Mouse (Mus musculus) hindbrain, embryonic 13.5 days (tissue): ENCODE measurements around the gene Disp2. TPM values are rescaled to one million over a fixed set of nuclear protein-coding genes. Genes with fewer than 3 reads are reported as not detected.

Experiments used
- ATAC-seq: fragments of 200-750 bp; cut with Nextera tagmentation; 2 replicates; pipeline ENCODE4 v1.8.0; 2017; ENCODE audit warnings: moderate TSS enrichment; ENCODE audit not compliant: low FRiP score
- H3K27ac ChIP-seq: fragments of 300-500 bp; sonication (generic); 2 replicates; pipeline ENCODE4 v1.5.1; 2015; ENCODE audit warnings: inconsistent platforms, mild to moderate bottlenecking, moderate library complexity
- H3K27me3 ChIP-seq: fragments of 300-500 bp; sonication (generic); 2 replicates; pipeline ENCODE4 v1.6.1; 2015; ENCODE audit warnings: mild to moderate bottlenecking, inconsistent platforms
- H3K36me3 ChIP-seq: fragments of 300-500 bp; sonication (generic); 2 replicates; pipeline ENCODE4 v1.6.1; 2015; ENCODE audit warnings: mild to moderate bottlenecking, inconsistent platforms
- H3K4me1 ChIP-seq: fragments of 300-500 bp; sonication (generic); replicated peaks from 2 replicates; pipeline ENCODE4 v1.6.1; 2015; ENCODE audit warnings: inconsistent platforms
- H3K4me2 ChIP-seq: fragments of 300-500 bp; sonication (generic); 2 replicates; pipeline ENCODE4 v1.6.1; 2015; ENCODE audit warnings: inconsistent platforms, mild to moderate bottlenecking, moderate library complexity
- H3K4me3 ChIP-seq: fragments of 300-500 bp; sonication (generic); 2 replicates; pipeline ENCODE4 v1.5.1; 2015; ENCODE audit warnings: mild to moderate bottlenecking, inconsistent platforms
- H3K9ac ChIP-seq: fragments of 300-500 bp; sonication (generic); 2 replicates; pipeline ENCODE4 v1.6.1; 2015; ENCODE audit warnings: mild to moderate bottlenecking, inconsistent platforms
- H3K9me3 ChIP-seq: fragments of 300-500 bp; sonication (generic); 2 replicates; pipeline ENCODE4 v1.6.1; 2016; ENCODE audit warnings: inconsistent platforms
- WGBS: fragments of 180-500 bp; shearing (Covaris S2); methylation state at CpG from one replicate; pipeline ENCODE4 v1.1.7; 2015; 5-methylcytosine and 5-hydroxymethylcytosine counted together
- polyA plus RNA-seq: library from polyadenylated mRNA; unstranded; fragments of >200 nt; fragmentation: Nextera tagmentation; extraction: Ambion mirVana; gene quantifications from 2 replicates; pipeline ENCODE4 v1.2.1, GENCODE M21; 2015

Gene Disp2
- 37.3 and 41.5 TPM in 2 replicates for polyA plus RNA-seq

DNA sequence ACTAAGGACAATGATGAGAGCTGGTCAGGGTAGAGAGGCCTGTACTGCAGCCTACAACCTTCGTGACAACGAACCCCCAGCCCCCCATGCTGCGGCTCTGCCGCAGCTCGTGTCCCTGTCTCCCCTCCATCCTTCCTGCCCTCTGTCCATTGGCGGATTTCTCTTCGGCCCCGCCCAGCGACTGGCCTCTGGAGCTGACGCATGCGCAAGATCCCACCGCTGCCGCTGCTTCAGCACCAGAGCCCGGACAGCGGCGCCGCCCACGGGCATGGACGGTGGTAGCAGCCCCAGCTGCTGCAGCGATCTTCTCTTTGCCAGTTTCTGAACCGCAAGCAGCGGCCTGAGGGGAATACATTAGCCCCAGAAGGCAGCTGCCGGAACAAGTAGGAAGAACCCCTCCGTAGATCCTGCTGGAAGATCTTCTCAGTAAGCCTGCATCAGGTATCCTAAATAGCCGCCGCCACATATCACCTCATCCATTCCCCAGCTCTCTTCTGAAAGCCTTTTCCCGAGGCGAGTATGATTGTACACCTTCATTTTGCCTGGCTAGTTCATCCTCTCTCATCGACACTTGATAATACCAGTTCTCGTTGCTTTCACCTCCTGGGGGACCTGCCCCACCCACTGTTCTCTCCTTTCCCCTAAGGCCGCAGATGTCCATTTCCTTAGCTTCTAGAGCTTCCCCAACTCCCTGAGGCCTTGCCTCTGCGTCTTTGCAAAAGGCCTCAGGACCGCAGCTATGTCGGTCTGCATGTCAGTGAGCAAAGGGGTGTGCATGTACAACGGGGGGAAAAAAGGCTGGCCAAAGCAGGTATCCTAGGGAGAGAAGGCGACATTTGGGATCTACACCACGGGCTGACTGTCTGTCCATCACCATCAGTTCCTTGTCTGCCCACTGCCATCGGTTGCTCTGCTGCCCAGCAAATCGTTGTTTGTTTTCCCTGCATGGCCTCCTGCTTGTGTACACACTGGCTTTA, at the start of gene Disp2:
Disp2 (plus strand) TSS at position 216 of the 977 bp plus-strand sequence.
- peak within 1 kb of the TSS; percentile 81 for H3K9ac ChIP-seq
- H3K9me3 ChIP-seq, result no peaks in the 10 kb centered on the region
- ATAC-seq, result peak; percentile 95
- peak within 1 kb of the TSS; percentile 55 for H3K4me3 ChIP-seq
- H3K27ac ChIP-seq, result peak within 1 kb of the TSS; percentile 91
- H3K36me3 ChIP-seq, result no peaks in the 10 kb centered on the region
- H3K27me3 ChIP-seq, result no peaks in the 10 kb centered on the region
- H3K4me2 ChIP-seq, result peak within 1 kb of the TSS; percentile 71
- H3K4me1 ChIP-seq, result peaks cover 34% of the 10 kb centered on the region
- WGBS, result 11% methylated on average over 39 of the region's 39 CpGs

DNA sequence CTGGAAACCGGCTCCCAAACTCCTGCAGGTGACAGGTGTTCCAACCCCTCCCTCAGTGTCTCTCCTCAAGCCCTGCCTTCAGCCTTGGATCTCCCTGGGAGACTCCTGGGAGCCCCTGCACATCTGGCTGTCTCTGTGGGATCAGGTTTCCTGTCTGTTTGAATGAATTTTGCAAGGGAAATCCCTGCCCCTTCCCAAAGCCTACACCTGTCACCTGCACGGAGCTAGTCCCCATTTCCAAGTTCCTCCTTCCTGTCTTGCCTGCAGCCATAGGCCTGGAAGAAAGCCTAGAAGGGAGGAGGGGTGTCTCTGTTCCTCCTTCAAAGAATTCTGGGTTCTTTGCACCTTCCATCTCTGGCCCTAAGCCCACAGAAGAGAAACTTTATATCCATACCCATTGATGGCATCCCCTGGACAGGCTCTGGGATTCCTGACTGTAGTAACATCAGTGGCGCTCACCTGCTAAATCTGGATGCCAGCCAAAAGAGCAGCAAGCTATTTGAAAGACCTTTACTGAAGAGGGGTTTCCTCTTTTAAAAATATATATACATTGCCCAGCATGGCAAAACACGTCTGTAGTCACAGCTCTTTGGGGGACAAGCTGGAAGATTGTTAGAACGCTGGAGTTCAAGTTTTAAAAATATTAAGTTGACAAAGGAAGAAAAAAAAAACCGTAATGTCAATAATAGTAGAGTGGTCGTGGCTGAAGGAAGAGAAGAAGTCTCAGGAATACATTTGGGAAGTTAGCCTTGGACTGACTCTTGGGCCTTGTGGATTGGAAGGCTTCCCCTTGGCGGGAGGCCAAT, 49.5 kb upstream of the Disp2 start:
- Histone ChIP-seq H3K4me3 (no peak overlapping the region), H3K27ac (no peak overlapping the region), H3K36me3 (no peaks in the 10 kb centered on the region), H3K27me3 (peaks cover 57% of the 10 kb centered on the region), H3K4me1 (peaks cover 12% of the 10 kb centered on the region), H3K9ac (no peak overlapping the region), H3K9me3 (no peaks in the 10 kb centered on the region), H3K4me2 (no peak overlapping the region)
- no peak for ATAC-seq
- WGBS, result 26% methylated on average over 8 of the region's 8 CpGs

DNA sequence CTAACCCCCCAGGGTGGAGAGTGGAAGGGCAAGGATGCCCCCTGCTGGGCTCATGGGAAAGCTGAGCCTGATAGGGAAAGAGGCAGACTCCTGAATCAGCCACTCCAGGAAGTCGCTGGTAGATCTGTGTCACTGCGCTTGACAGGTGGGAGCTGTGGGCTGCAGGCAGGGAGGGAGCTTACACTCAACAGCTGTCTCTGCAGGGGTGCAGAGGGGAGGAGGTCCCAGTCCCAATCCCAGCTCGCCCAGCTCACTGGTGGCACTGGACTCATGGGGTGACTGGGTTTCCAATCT, 49.0 kb upstream of the Disp2 start:
- Histone ChIP-seq H3K9ac (no peak overlapping the region), H3K27me3 (peaks cover 52% of the 10 kb centered on the region), H3K4me2 (no peak overlapping the region), H3K27ac (no peak overlapping the region), H3K36me3 (no peaks in the 10 kb centered on the region), H3K4me3 (no peak overlapping the region), H3K9me3 (no peaks in the 10 kb centered on the region), H3K4me1 (peaks cover 12% of the 10 kb centered on the region)
- no peak for ATAC-seq
- WGBS, result 6% methylated on average over 3 of the region's 3 CpGs

DNA sequence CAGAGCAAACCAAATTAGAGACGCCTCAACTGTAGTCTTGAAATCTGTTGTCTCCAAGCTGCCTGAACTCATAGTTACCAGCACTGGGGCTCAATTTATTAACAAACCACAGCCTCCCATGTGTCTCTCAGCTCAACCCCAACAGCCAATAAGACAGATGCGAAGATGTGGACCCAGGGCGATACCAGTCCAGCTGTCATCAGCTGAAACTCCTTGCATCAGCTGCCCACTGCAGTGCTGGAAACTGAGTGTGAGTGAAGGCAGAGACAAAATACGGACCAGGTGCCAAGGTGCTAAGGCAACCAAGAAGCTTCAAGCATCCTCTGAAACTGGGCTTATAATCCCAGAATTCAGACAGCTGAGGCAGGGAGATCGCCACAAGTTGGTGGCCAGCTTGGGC, 47.5 kb upstream of the Disp2 start:
- Histone ChIP-seq H3K9ac (no peak overlapping the region), H3K27me3 (peaks cover 52% of the 10 kb centered on the region), H3K36me3 (no peaks in the 10 kb centered on the region), H3K27ac (no peak overlapping the region), H3K4me3 (no peak overlapping the region), H3K4me2 (no peak overlapping the region), H3K9me3 (no peaks in the 10 kb centered on the region), H3K4me1 (peaks cover 12% of the 10 kb centered on the region)
- WGBS, result 89% methylated on average over 5 of the region's 5 CpGs
- no peak for ATAC-seq

DNA sequence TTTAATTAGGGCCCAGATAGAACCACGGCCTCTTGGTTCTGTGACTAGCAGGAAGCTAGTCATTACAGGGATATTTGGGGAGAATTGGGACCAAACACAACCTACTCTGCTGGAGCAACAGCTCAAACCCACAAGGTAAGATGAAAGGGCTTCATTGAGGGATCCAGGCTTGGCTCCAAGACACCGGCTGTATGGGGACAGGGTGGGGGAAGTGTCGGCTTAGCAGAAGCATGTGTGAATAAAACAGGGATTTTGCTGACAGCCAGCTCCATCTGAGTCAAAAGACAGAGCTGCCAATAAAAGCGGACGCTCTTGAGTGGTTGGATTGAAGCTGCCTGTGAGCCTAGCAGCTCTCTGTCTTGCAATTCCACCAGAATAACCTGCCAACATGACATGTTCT, 46.2 kb upstream of the Disp2 start:
- Histone ChIP-seq H3K4me3 (no peak overlapping the region), H3K27me3 (peaks cover 41% of the 10 kb centered on the region), H3K4me2 (no peak overlapping the region), H3K9ac (no peak overlapping the region), H3K36me3 (no peaks in the 10 kb centered on the region), H3K4me1 (peaks cover 7% of the 10 kb centered on the region), H3K27ac (no peak overlapping the region), H3K9me3 (no peaks in the 10 kb centered on the region)
- ATAC-seq, result no peak
- 65% methylated on average over 5 of the region's 5 CpGs for WGBS

DNA sequence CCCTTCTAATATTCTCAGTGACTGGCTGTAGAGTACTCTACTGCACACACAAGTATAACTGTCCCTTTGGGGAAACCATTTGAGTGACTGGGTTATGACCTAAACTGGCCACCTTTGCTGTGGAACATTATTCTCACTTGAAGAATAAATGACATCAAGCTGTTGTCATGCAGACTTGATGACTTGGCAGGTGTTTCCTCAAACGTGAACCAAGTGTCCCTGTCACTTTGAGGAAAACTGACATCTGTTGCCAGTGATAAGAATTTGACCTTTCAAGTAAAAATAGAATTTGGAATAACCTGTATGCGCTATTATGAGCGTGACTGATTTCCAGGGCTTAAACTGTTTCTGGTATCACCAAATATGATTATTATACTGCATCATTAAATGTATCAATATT, 39.2 kb upstream of the Disp2 start:
- Histone ChIP-seq H3K9me3 (no peaks in the 10 kb centered on the region), H3K27me3 (peaks cover 31% of the 10 kb centered on the region), H3K4me3 (no peak overlapping the region), H3K36me3 (no peaks in the 10 kb centered on the region), H3K27ac (no peak overlapping the region), H3K4me2 (no peak overlapping the region), H3K9ac (no peak overlapping the region), H3K4me1 (peaks cover 16% of the 10 kb centered on the region)
- 74% methylated on average over 3 of the region's 3 CpGs for WGBS
- ATAC-seq, result no peak

DNA sequence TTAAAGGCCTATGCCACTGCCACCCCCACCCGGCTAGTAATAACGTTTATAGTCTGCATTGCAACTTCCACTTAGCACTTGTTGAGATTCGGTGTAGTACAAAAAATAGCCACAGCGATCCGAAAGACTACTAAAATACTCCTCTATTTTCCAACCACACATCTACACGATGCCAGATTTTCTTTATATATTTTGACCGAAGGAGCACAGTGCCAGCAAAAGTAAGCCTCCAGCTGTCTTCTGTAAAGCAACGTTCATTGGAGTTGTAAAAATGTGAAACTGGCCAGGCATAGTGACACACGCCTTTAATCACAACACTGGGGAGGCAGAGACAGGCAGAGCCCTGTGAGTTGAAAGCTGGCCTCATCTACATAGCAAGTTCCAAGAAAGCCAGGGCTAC, 38.3 kb upstream of the Disp2 start:
- H3K4me1 ChIP-seq, result peaks cover 16% of the 10 kb centered on the region
- H3K27ac ChIP-seq, result no peak overlapping the region
- H3K4me3 ChIP-seq, result no peak overlapping the region
- ATAC-seq, result no peak
- H3K9me3 ChIP-seq, result no peaks in the 10 kb centered on the region
- H3K9ac ChIP-seq, result no peak overlapping the region
- H3K36me3 ChIP-seq, result no peaks in the 10 kb centered on the region
- H3K4me2 ChIP-seq, result no peak overlapping the region
- WGBS, result 72% methylated on average over 9 of the region's 9 CpGs
- H3K27me3 ChIP-seq, result peaks cover 27% of the 10 kb centered on the region

DNA sequence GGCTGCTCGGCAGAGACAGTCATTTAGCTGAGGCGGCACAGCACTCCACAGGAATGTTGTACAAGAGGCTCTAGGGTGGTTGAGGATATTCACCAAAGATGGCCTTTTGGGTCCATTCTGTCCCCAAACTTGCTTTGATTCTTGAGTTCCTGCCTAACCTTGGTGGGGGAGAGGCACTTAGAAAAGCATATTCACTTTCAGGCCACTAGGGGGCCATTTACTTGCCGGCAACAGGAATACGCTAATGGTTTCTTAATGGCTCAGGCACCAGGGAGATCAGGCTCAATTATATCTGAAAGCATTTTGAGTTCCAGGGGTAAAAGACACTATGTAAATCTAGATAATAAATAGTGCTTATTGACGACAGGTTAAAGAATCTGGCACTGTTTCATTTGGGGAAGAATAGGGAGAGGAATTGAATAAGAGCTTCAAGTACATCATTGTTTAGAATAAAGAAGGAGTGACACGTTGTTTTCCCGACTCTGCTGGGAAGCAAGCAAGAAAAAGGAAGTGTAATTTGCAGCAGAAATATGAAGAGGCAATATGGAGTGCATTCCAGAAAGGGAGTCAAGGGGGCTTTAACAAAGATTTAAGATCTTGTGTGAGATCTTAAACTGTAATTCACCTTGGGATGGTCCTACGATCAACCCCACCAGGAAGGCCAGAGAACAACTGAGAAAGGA, 36.1 kb upstream of the Disp2 start:
- Histone ChIP-seq H3K27me3 (peaks cover 25% of the 10 kb centered on the region), H3K4me2 (no peak overlapping the region), H3K36me3 (no peaks in the 10 kb centered on the region), H3K4me1 (peaks cover 35% of the 10 kb centered on the region), H3K4me3 (no peak overlapping the region), H3K9me3 (no peaks in the 10 kb centered on the region), H3K9ac (no peak overlapping the region), H3K27ac (no peak overlapping the region)
- no peak for ATAC-seq
- 22% methylated on average over 8 of the region's 8 CpGs for WGBS

DNA sequence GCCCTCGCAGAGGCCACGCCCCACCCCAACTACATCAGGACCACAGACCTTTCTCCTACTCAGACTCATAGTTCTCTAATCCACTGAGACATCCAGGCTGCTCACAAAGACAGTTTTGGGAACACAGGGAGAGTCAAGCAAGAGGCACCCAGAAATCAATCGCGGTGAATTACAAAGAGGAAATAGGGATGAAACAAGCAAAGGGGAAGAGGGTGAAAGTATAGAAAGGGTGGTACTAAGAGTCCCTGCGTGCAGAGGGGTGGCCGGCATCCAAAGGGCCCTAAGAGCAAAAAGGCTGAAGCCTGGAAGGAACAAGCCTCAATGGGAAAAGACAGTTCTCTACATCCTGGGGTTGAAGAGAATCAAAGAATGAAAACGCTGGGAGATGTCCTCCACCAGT, 34.9 kb upstream of the Disp2 start:
- H3K36me3 ChIP-seq, result 0 out of 2 replicates have a peak, but pooled peaks cover 2% of the 10 kb centered on the region
- H3K27ac ChIP-seq, result no peak overlapping the region
- H3K27me3 ChIP-seq, result peaks cover 25% of the 10 kb centered on the region
- H3K4me3 ChIP-seq, result peak overlapping the region; percentile 95; the same call in 1 of the 2 replicates
- peak overlapping the region; percentile 97; the same call in 1 of the 2 replicates for H3K9ac ChIP-seq
- H3K4me1 ChIP-seq, result peaks cover 48% of the 10 kb centered on the region
- no peak for ATAC-seq
- H3K4me2 ChIP-seq, result peak overlapping the region; percentile 89; the same call in 1 of the 2 replicates
- no peaks in the 10 kb centered on the region for H3K9me3 ChIP-seq
- WGBS, result 6% methylated on average over 7 of the region's 7 CpGs

DNA sequence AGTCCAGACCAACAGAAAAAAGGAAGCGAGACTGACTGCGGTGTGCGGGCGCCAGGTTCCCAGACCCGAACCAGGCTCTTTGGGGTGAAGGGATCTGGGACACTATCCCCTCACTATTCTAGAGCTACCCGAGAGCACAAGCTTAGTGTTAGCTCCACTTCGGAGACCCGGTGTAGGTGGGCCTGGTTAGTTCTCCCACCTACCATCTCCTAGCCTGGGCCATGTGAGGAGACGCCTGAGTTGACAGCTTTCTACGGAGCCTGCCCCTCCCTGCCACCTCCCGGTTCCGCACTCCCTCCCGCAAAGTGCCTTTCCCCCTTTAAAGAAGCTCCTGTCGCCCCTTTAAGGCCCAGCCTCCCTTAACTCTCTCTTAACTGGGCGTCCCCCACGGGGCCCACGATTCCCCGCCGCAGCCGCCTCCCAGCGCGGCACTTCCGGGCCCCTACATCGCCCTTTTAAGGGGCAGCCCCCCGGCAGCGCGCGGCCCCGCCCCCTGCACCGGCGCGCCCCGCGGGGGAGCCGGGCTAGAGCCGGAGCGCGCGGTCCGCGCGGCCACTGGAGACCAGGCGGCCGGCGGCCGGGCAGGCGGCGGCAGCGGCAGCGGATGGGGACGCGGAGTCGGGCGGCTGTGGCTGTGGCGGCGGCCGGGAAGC, 34.2 kb upstream of the Disp2 start, which contains the start of gene Inafm2:
Inafm2 (plus strand) TSS at position 527 of the 653 bp plus-strand sequence.
- 0 out of 2 replicates have a peak, but pooled peaks cover 2% of the 10 kb centered on the region for H3K36me3 ChIP-seq
- H3K9me3 ChIP-seq, result no peaks in the 10 kb centered on the region
- peak within 1 kb of the TSS; percentile 82 for H3K27ac ChIP-seq
- peak within 1 kb of the TSS; percentile 95 for H3K4me3 ChIP-seq
- under 1% methylated on average over 45 of the region's 57 CpGs for WGBS
- peaks cover 25% of the 10 kb centered on the region for H3K27me3 ChIP-seq
- peak within 1 kb of the TSS; percentile 97 for H3K9ac ChIP-seq
- peak; percentile 87 for ATAC-seq
- H3K4me2 ChIP-seq, result peak within 1 kb of the TSS; percentile 89
- H3K4me1 ChIP-seq, result peaks cover 55% of the 10 kb centered on the region
